Mouse (Mus musculus): ENCODE measurements around the gene Tubg1. TPM values are rescaled to one million over a fixed set of nuclear protein-coding genes. Genes with fewer than 3 reads are reported as not detected.
A peak's percentile ranks its signal among the peaks of the same experiment; 100 is the strongest.

Gene Tubg1
- total and polyA plus RNA-seq, 3 experiments: 17.2 to 23.6 (median 22.7) TPM

DNA sequence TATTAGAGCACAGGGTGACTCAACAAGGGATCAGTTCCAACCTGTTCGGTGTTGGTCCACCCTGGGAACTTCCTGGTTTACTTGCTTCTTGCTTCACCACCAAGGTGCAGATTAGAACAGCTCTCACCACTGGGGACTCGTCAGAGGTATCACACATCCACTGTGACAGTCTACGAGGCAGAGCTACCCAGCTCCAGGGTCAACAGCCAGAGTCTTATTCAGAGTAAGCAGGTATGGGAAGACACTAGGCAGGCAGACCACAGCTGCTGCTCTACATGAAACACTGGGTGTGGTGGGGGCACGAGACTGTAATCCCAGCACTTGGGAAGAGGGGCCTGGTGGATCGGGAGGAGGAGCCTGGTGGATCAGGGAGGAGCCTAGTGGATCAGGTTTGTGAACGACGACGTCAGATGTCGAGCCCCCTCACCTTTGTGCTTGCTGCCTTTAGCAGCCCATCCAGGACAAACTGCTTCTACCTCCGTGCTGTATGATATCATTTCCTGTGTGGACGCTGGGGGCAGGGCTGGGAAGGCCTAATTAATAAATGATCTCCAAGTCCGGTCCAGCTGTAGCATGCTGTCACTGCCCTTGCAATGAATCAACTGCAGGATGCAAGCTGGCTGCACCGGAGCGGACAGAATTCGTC, 18.9 kb downstream of the Tubg1 start:
- Histone ChIP-seq H3K27ac (no peak overlapping the region), H3K4me3 (0 out of 2 replicates have a peak overlapping the region, but pooled peaks have one; percentile 16)
- WGBS: 30% methylated on average over 15 of the region's 15 CpGs

DNA sequence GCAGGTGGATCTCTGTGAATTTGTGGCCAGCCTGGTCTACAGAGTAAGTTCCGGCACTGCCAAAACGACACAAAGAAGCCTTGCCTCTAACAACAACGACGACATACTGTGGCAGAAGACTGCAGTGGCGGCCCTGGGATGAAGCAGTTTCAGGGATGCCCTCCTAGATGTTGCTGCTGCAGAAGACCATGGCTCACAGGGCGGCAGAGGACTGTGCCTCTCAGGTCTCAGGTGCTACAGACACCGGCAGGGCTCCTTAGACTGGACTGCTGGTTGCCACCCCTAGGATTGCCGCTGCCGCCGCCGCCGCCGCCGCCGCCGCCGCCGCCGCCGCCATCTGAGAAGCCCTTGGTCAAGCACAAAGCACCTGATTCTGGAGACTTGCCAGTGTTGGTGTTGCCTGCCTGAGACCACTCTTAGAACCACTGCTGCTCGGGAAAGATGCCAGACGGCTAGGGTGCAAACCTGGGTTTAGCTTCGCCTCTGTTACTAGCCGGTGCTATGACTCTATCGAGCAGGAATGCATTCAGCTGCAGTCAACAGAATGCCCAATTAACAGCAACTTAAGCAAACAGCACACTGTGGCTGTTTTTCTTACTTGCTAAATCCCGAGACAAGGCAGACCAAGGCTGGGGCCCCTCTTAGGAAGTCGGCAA, 20.6 kb downstream of the Tubg1 start:
- intact Hi-C loops (cut with DNase I): no loop called here
- TF ChIP-seq POLR2A (IDR thresholded peaks at IDR 0.05; ENCODE audit: insufficient read depth, low read depth, low read length) (no peak), CTCF (IDR thresholded peaks at IDR 0.05) (no peak), EP300 (IDR thresholded peaks at IDR 0.05; ENCODE audit: insufficient read depth, low read depth, low read length) (no peak)
- Histone ChIP-seq H3K4me3 (peak overlapping the region; percentile 22), H3K9ac (ENCODE audit: low read depth, low read length) (peak overlapping the region; percentile 79), H3K27me3 (ENCODE audit: control insufficient read depth, insufficient read depth, low read length) (no peaks in the 10 kb centered on the region), H3K4me1 (ENCODE audit: control insufficient read depth, insufficient read depth, low read length) (peaks cover 3% of the 10 kb centered on the region), H3K36me3 (ENCODE audit: control insufficient read depth, insufficient read depth, low read length) (no peaks in the 10 kb centered on the region), H3K27ac (peak overlapping the region; percentile 17), H3K79me2 (replicated peaks; ENCODE audit: control insufficient read depth, insufficient read depth, low read length) (no peaks in the 10 kb centered on the region)
- DNase-seq: peak in 1 of 2 experiments; percentile 50
- WGBS: 28% methylated on average over 27 of the region's 27 CpGs

More for the DNA sequence above, 18.9 kb downstream of the Tubg1 start:
- DNase-seq: no peak
- Histone ChIP-seq H3K9ac (ENCODE audit: low read depth, low read length) (0 out of 2 replicates have a peak overlapping the region, but pooled peaks have one; percentile 29), H3K4me1 (ENCODE audit: control insufficient read depth, insufficient read depth, low read length) (peaks cover 3% of the 10 kb centered on the region), H3K79me2 (replicated peaks; ENCODE audit: control insufficient read depth, insufficient read depth, low read length) (no peaks in the 10 kb centered on the region), H3K36me3 (ENCODE audit: control insufficient read depth, insufficient read depth, low read length) (no peaks in the 10 kb centered on the region), H3K27me3 (ENCODE audit: control insufficient read depth, insufficient read depth, low read length) (no peaks in the 10 kb centered on the region)
- intact Hi-C loops (cut with DNase I): loop anchor here (5.0 kb wide), 1 partner anchor 34 kb away; the partner anchor contains the start of genes Cntnap1 and Plekhh3
- TF ChIP-seq CTCF (IDR thresholded peaks at IDR 0.05): no peak
- TF ChIP-seq POLR2A (IDR thresholded peaks at IDR 0.05; ENCODE audit: insufficient read depth, low read depth, low read length): no peak
- TF ChIP-seq EP300 (IDR thresholded peaks at IDR 0.05; ENCODE audit: insufficient read depth, low read depth, low read length): no peak

- no peak for DNase-seq
- H3K79me2 ChIP-seq (replicated peaks; ENCODE audit: control insufficient read depth, insufficient read depth, low read length): no peaks in the 10 kb centered on the region
- no peaks in the 10 kb centered on the region for H3K27me3 ChIP-seq (ENCODE audit: control insufficient read depth, insufficient read depth, low read length)
- H3K27ac ChIP-seq: no peak overlapping the region
- intact Hi-C loops (cut with DNase I): no loop called here
- H3K4me3 ChIP-seq: no peak overlapping the region
- H3K36me3 ChIP-seq (ENCODE audit: control insufficient read depth, insufficient read depth, low read length): no peaks in the 10 kb centered on the region
- 89% methylated on average over 8 of the region's 8 CpGs for WGBS
- H3K9ac ChIP-seq (ENCODE audit: low read depth, low read length): no peak overlapping the region
- TF ChIP-seq EP300 (IDR thresholded peaks at IDR 0.05; ENCODE audit: insufficient read depth, low read depth, low read length) (no peak), POLR2A (IDR thresholded peaks at IDR 0.05; ENCODE audit: insufficient read depth, low read depth, low read length) (no peak), CTCF (IDR thresholded peaks at IDR 0.05) (no peak)
- H3K4me1 ChIP-seq (ENCODE audit: control insufficient read depth, insufficient read depth, low read length): peaks cover 3% of the 10 kb centered on the region
Measured at GRCm38 (mm10) chr11:101141088-101141487, 21.4 kb downstream of the Tubg1 start.

DNA sequence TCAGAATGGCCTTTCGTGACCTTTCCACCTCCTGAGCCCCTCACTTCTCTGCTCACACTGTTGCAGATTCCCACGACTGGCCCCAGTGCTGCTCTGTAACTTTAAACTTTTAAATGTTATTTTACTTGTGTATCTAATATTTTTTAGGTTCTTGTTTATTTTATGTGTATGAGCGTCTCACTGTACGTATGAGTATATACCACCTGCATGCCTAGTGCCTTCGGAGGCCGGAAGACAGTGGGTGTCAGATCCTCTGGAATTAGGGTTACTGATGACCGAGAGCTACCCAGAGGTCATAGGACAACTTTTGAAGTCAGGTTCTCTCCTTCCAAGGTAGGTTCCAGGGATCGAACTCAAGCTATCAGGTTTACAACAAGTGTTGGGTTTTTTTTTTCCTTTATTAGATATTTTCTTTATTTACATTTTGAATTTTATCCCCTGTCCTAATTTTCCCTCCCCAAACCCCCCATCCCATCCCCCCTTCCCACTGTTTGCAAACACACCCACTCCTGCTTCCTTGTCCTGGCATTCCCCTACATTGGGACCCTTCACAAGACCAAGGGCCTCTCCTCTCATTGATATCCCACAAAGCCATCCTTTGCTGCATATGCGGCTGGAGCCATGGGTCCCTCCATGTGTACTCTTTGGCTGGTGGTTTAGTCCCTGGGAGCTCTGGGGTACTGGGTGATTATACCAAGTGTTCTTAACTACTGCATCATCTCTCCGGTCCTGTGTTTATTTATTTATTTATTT, 22.7 kb downstream of the Tubg1 start:
- 94% methylated on average over 10 of the region's 10 CpGs for WGBS
- Histone ChIP-seq H3K4me1 (ENCODE audit: control insufficient read depth, insufficient read depth, low read length) (peaks cover 3% of the 10 kb centered on the region), H3K36me3 (ENCODE audit: control insufficient read depth, insufficient read depth, low read length) (no peaks in the 10 kb centered on the region), H3K79me2 (replicated peaks; ENCODE audit: control insufficient read depth, insufficient read depth, low read length) (no peaks in the 10 kb centered on the region), H3K9ac (ENCODE audit: low read depth, low read length) (no peak overlapping the region), H3K27ac (no peak overlapping the region), H3K27me3 (ENCODE audit: control insufficient read depth, insufficient read depth, low read length) (no peaks in the 10 kb centered on the region), H3K4me3 (no peak overlapping the region)
- DNase-seq: no peak
- TF ChIP-seq POLR2A (IDR thresholded peaks at IDR 0.05; ENCODE audit: insufficient read depth, low read depth, low read length) (no peak), EP300 (IDR thresholded peaks at IDR 0.05; ENCODE audit: insufficient read depth, low read depth, low read length) (no peak), CTCF (IDR thresholded peaks at IDR 0.05) (no peak)
- intact Hi-C loops (cut with DNase I): no loop called here

- H3K79me2 ChIP-seq (replicated peaks; ENCODE audit: control insufficient read depth, insufficient read depth, low read length): no peaks in the 10 kb centered on the region
- no peaks in the 10 kb centered on the region for H3K36me3 ChIP-seq (ENCODE audit: control insufficient read depth, insufficient read depth, low read length)
- H3K9ac ChIP-seq (ENCODE audit: low read depth, low read length): no peak overlapping the region
- 31% methylated on average over 18 of the region's 19 CpGs for WGBS
- no peaks in the 10 kb centered on the region for H3K27me3 ChIP-seq (ENCODE audit: control insufficient read depth, insufficient read depth, low read length)
- peaks cover 3% of the 10 kb centered on the region for H3K4me1 ChIP-seq (ENCODE audit: control insufficient read depth, insufficient read depth, low read length)
- TF ChIP-seq EP300 (IDR thresholded peaks at IDR 0.05; ENCODE audit: insufficient read depth, low read depth, low read length): no peak
- no peak for TF ChIP-seq POLR2A (IDR thresholded peaks at IDR 0.05; ENCODE audit: insufficient read depth, low read depth, low read length)
- TF ChIP-seq CTCF (IDR thresholded peaks at IDR 0.05): no peak
- no peak overlapping the region for H3K27ac ChIP-seq
- intact Hi-C loops (cut with DNase I): no loop called here
- H3K4me3 ChIP-seq: peak overlapping the region; percentile 24; the same call in 1 of the 2 replicates
- DNase-seq: no peak
Measured at GRCm38 (mm10) chr11:101143338-101144225, 23.8 kb downstream of the Tubg1 start.

Measured in heart, adult 2 months (tissue).